Mouse (Mus musculus) natural killer cell, adult 2 months (primary cell): Measurements from ENCODE around the gene 9430097D07Rik.
A peak's percentile ranks its signal among the peaks of the same experiment; 100 is the strongest.

Experiments
- DNase-seq, 2 experiments: peaks; one replicate each; pipeline ENCODE4 v3.0.0; 2022; ENCODE audit warnings: low spot score in 2 of 2

9430097D07Rik gene

DNA sequence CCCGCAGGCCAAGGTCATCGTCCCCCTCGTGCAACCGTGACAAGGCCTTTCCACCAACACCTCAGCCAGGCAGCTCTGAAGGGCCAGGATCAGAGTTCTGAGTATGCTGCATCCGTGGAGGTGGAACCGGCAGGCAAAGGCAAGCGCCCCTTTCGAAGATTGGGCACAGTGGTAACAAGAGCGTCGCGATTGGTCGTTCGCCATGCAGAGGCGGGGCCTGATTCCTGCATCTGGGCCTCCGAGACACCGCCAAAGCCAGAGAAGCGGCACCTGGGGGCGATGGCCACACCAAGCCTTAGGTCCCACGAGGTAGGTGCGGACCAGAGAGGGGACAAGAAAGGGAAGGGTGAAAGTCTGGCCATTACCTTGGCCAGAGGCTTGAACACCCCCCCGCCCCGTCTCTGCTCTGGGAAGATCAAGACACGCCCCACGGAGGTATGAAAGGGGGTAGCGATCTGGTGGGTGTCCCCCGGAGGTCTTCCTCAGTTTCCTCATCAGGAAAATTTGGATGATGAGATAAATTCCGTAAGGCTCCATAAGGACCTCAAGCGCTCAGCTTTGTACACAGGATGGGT lies at the start of gene 9430097D07Rik:
Gene 9430097D07Rik (minus strand): TSS at position 99 of the 575 bp plus-strand sequence.
- DNase-seq, result peak in 1 of 2 experiments; percentile 30

DNA sequence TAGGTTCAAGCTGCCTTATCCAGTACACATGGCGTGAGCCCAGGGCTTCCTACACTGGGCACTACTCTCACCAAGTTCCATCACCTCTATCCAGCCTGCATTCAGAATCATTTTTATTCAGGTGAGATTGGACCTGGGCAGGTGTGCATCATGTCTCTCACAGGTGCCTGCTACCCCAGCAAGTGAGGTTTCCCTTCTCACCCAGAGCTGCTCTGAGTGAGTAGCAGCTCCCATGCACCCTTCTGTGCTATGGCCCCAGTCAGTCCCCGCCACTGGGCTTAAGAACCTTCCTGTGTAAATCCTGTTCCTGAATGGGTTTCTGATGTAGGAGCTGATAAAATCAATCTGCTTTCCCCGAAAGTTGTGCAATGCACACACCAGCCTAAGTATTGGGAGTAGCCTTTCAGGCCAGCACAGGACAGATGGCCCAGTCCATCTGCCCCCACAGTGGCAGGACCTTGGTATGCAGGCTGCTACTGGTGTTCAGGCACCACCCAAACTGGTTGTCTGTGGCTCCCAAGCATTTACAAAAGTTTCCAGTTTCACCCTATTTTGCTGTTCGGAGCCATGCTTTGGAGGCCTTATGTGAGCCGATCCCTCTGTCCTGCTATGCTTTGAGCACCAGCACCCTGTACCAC lies 48.7 kb upstream of the 9430097D07Rik start:
- DNase-seq, result no peak

DNA sequence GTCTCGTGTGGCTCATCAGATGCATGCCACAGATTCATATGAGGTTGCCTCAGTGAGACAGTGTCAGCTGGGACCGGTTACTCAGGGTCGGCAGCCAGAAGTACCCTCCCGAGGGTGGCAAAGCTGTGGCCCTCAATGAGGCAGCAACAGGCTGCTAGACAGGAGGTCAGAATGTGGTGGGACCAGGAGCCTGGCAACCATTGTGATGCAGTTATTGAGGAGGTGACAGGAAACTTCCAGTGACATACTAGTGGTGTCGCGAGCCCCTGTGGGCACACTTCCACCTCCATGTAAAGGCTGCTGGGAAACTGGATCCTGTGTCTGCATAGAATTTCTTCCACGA lies 46.0 kb upstream of the 9430097D07Rik start, which contains the start of gene Ak1:
Gene Ak1 (plus strand): TSS at position 242 of the 343 bp plus-strand sequence.
- DNase-seq, result no peak

DNA sequence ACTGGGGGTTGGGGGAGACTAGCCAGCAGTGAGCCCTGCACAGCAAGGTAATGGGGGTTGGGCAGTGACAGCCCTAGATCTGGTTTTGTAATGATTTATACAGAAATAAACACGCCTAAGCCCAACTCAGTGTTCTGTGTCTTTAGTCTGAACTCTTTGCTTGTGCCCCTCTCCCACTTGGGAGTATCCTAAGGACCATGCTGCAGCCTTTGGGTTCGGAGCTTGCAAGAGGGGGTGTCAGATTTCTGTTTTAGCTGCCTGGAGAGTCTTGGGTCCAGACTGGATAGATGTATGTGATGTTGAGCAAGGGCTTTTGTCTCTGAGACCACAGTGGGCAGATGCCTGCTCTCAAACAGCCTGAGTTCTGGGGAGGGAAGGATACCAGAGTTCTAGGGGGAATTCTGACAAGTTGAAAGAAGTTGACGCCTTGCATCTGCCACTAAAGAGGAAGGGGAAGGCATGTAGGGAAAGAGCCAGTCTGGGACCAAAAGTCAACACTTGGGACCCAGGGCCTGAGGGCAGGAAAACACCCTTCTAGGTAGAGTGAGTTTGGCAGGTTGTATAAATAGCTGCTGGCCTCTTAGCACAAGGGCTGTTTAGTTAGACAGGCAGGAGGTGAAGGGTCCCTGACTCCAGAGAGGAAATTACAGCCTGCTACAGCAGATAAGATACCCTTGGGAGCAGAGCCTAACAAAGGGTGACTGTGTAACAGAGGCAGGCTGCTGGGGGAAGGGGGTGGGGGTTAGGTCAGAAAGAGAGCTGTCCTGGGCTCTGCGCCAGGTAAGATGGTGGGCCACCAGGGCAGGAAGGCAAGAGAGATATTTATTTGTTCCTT lies 45.4 kb upstream of the 9430097D07Rik start:
- no peak for DNase-seq

DNA sequence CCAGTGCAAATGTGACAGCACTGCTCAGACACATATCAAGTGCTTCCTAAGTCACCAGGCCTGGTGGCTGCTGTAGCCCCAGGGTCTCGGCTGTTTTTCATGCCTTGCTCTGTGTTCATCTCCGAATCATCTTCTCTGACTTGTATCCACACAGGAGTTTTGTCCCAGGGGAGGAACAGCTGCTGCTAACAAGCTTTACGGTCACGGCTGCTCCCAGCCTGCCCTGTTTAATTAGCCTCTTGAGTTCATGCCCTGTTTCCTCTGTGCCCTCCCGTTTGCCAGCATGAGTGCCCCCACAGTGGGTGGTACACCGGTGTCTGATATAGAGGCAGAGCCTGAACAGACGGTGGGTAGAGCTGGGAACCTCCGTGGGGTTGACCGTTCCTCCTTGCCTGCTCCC lies 42.6 kb upstream of the 9430097D07Rik start:
- no peak for DNase-seq

DNA sequence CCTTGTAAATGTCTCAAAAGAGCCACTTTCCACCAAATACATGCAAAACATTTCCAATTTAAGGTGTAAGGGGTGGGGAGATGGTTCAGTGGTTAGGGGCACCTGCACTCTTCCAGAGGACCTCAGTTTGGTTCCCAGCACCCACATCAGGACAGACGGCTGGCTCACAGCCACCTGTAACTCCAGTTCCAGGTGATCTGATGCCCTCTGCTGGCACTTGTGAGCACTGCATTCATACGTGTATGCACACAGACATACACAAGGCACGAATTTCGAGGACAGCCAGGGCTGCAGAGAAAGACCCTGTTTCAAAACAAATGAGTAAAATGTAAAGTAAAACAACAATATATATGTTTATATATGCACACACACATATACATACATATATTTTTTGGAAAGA lies 42.1 kb upstream of the 9430097D07Rik start:
- DNase-seq, result no peak

DNA sequence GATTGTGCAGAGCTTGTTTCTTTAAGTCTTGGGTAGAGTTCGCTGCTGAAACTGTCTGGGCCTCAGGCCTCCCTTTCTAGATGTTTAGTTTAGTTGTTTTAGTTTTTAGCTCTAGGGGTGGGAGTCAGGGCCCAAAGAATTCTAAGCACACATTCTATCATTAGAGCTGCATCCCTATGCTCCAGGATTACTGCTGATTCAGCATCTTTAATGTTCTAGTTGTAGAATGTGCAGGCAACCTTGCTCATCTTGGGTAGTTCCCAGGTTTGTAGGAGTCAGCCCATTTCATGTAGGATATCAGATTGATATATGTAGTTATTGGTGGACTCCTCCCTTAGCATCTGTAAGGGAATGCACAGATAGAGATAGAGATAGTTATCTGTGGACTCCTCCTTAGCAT lies 41.6 kb upstream of the 9430097D07Rik start:
- DNase-seq, result no peak

DNA sequence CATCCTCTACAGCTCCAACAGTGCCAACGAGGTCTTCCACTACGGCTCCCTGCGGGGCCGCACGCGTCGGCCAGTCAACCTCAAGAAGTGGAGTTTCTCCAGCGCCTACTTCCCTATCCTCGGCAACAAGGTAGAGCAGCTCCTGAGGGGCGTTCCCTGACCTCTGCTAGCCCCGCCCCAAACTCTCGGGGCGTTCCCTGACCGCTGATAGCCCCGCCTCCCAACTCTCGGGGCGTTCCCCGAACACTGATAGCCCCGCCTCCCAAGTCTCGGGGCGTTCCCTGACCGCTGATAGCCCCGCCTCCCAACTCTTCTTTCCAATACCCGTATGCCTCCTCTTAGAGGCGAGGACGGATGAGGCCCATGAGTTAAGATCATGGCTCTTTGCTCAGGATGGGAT lies 36.8 kb upstream of the 9430097D07Rik start:
- no peak for DNase-seq

DNA sequence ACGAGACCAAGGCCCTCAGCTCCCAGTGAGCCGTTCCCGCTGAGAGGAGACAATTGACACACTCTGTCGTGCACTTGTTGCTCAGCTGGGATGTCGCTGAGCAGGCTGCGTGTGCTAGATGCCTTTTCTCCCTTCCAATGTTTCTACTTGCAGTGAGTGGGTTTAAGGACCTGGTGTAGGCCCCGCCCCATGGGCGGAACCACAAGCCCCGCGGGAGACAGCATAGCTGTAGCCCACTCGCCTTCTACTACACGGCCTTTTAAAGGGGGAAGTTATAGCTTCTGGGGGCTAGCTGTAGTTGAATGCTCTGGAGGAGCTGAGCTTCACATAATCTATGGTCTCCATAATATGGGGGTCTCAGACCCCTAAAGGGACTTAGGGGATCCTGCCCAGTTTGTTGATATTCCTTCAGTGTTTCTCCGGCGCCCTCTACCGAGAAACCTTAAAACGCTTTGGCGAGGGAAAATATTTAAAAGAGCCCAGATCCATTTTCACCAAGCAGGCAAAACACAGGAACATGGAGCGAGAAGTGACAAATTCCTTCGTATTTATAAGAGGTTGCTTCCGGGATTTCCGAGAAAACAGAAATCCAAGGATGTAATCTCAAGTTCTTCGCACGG lies 35.2 kb upstream of the 9430097D07Rik start:
- DNase-seq, result no peak

DNA sequence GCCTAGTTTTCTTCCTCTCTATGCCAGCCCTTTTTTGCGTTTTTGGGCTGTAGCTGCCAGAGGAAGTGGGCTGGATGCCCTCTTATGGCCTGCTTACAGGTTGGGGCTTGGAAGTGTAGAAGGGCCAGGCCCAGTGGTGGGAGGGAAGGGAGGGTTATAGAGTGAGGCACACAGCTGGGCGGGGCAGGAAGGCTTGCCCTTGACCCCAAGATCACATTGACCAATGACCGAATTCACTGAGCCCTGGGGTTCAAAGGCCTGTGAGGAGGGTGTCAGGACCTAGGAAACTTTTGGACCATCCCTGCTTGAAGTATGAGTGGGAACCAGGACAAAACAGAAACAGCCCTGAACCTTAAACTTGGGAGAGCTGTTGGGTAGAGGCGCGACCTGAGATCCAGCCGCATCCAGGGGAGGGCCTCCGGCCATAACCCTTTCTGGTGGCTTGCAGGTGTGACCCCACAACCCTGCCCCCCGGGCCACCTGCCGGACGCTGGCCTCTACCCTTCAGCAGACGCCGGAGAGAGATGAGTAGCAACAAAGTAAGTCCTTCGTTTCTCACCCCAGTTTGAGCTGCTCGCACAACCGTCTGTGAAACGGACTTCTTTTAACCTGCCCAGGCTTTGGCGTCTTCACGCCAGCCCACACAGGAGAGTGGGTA lies 33.4 kb upstream of the 9430097D07Rik start:
- DNase-seq, result no peak

DNA sequence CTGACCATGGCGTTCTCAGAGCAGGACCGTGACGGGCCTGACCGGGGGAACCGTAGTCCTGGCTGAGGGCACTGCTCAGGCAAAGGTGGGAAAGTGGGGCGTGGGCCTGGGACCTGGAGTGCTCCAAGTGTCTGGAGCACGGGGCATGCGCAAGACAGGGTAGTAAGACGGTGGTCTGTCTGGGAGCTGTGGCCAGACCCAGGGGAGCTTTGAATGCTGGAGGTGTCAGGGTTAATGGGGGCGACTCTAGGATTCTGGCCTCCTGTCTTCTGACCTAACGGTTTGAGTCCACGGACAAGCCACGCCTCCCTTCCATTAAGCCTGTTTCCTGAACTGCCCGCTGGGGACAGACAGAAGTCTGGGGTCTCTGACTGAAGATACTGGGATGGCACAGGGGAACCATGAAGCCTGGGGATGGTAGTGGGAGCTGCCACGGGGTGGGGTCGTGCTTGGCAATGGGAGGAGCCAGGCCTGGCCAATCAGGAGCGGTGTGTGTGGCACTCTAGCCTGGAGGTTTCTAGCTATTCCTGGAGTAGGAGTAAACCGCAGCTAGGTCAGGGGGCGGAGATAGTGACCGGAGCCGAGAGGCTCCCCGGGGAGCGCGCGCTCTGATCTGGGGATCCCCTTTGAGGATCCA lies 32.8 kb upstream of the 9430097D07Rik start:
- DNase-seq, result peak; percentile 41 to 47

DNA sequence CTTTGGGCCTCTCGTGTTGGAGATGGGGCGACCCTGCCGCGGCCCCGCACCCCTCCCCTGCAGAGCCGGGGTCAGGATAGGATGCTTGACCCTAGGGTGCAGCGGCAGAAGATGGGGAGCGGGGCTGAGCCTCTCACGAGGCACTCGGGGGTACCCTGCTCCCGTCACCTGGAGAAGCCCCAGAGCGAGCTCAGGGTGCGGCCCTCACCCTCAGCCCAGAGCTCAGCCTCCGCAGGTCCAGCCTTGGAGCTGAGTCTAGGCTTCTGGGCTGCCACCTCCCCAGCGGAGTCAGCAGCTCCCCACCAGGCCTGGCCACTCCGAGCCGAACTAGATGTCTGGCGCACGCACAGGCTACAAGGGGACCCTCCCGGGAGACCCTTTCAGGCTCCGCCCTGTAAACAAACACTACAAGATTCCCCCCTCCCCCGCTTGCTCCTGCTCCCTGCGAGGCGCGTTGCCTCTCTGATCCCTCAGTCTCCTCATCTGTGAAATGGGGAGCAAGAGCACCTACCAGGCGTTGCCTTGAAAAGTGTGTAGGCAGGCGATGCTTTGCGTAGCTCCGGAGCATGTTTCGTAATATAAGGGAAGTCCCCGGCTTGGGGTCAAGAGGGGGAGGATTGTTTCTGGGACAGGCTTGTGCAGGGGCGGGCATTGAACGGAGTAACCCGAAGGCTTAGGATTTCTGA lies 31.9 kb upstream of the 9430097D07Rik start:
- DNase-seq, result peak; percentile 52 to 58

DNA sequence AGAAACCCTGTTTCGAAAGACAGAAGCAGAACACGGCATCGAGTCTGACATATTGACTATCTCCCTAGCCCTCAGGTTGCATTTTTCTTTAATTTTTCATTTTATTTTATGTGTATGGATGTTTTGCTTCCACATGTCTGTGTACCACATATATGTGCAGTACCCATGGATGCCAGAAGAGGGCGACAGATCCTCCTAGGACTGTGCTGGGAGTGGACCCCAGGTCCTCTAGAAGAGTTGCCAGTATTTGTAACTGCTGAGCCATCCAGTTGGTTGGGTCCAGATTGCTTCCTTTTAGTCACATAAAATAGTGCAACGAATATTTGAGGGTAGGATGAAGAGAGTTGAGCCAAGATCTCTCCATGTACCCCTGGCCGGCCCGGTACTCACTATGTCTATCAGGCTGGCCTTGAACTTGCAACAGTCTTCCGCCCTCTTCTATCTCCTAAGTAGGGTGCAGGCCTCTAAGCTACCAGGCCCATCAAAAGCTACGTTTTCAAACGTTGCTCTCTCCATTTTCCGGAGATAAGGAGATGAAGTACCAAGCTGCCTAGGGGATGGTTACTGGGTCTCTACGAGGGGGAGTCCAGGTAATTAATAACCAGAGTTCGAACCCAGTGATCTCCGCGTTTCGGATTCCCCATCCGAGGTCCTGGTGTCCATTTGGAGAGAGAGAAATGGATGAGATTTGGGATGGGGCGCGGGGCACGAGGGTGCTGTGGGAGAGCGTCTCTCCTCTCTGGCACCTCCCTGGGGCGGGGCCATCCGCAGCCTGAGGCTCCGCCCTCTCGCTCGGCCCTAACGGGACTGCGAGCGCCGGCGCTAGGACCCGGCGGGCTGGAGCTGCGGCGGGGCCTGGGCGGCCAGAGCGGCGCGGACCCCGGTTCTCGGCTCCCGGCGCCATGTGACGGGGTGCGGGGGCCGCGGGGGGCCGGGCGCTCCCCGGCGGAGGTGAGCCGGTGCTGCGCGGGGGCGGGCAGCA lies 31.0 kb upstream of the 9430097D07Rik start:
- DNase-seq, result peak; percentile 58 to 71

DNA sequence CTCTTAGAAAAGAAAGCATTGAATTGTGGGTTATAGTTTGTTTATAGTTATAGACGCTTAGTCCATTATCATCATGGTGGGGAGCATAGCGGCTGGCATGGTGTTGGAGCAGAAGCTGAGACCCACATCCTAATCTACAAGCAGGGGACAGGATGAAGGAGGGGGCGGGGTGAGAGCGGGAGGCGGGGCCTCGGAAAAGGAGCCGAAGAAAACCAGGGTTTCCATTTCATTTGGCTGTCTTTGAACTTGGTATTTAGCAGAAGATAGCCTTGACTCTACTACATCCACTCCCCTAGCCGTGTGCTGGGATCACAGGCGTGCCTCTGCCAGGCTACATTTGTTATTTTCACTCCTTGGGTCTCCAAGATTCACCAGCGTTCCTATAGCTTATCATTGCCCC lies 29.1 kb upstream of the 9430097D07Rik start:
- DNase-seq, result no peak

DNA sequence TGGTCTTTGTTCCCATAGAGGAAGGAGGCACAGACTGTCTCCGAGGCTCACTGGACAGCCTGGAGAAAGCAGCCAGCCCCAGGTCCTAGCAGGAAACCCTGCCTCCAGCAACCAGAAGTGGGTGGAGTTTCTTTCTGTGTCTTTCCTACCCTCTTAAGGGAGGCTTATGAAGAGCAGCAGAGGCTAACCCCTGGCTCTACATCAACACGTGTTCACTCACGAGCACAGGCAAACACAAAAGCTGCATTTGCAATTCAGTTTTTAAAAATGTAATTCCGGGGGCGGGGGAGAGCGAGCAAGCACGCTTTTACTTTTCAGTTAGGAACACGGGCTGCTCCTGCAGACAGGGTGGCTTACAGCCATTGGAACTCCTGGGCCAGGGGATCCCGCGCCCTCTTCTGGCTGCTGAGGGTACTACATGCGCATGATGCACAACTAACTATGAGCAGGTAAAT lies 27.1 kb upstream of the 9430097D07Rik start:
- DNase-seq, result peak; percentile 80 to 85

DNA sequence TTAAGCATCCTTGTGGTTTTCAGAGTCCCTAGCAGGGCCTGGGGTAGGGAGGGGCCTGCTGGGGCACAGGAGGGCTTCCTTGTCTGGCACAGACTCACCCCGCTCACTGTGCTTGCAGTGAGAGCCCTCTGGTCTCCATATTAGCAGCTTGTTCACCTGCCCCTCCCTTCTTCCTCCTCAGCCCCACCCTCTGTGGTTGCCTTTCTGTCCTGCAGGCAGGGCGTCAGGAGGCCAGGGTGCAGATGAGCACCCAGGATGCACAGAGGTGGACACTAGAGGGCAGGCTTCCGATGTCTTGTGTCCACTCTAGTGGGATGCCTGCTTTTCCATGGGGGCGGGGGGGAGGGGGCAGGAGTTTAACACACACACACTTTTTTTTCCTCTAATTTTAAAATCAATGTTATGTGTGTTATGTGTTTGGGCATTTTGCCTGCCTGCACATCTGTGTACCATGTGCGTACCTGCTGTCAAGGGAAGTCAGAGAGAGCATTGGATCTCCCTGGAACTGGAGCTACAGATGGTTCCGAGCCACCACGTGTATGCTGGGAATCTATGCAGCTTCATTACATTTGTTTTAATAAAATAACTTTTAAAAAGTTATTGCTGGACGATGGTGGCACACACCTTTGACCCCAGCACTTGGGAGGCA lies 26.1 kb upstream of the 9430097D07Rik start:
- DNase-seq, result peak; percentile 70 to 76

DNA sequence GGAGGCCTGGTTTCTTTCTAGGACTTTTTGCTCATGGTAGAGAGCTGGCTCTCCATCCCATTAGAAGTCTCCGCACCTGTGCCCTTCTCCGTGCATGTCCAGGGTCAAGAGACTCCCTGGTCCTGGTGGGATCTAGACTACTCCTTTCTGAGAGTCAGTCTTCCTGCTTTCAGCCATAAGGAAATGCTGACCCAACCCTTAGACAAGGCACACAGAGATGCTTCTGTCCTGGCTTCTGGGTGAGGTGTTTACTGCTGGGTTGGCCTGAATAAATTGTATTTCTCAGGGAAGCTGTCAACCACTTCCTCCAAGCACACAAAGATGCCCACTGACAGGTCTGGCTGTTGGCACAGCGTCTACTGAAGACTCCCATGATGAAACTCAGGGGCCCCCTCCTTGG lies 23.9 kb upstream of the 9430097D07Rik start, which contains the start of gene St6galnac6:
Gene St6galnac6 (plus strand): TSS at position 301 of the 400 bp plus-strand sequence.
- no peak for DNase-seq

DNA sequence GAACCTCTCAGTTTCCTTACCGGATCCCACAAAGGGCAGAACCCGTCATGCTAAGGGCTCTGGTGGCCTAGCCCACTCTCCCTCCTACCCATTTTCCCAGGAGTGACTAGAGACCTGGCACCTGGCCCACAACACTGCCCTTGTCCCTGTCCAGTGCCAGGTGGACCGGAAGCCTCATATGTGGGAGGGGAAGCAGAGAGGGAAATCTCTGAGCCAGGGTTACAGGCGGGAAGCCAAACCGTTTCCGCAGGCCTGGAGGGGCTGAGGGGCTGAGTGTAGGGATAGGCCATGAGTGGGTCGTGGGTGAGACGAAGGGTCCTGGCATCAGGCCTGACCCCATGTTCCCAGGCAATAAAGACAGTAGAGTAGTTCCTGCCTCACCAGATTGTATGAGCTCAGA lies 23.0 kb upstream of the 9430097D07Rik start:
- no peak for DNase-seq

DNA sequence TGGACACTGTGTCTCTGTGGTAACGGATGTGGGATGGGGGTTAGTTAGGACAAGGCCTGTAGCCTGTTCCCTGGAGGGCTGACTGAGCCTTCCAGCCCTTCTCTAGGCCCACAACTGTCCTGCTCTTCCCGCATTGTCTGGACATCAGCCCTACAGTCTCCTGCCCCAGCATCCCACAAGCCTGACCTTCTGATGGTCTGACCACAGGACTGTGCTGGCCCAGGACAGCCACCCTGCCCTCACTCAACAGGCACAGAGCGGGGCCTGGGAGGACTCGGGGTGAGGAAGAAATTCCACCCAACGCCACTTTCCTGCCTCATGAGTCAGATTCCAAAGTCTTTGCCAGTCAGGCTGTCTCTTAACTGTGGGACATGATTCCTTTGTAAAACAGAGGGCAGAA lies 22.2 kb upstream of the 9430097D07Rik start:
- DNase-seq, result no peak
